Mouse (Mus musculus) CH12.LX (cell line): ENCODE measurements around the gene Col20a1. TPM values are rescaled to one million over a fixed set of nuclear protein-coding genes. Genes with fewer than 3 reads are reported as not detected.

Experiments used
- DNase-seq: peaks from one replicate; pipeline ENCODE4 v3.0.0-alpha.2; 2013; ENCODE audit errors: extremely low read depth
- H3K27ac ChIP-seq: 2 replicates; pipeline ENCODE4 v1.5.1; 2012; ENCODE audit warnings: low read depth, mild to moderate bottlenecking, control low read depth, moderate library complexity; ENCODE audit not compliant: insufficient read depth
- H3K27me3 ChIP-seq: replicated peaks from 2 replicates; pipeline ENCODE3; 2012; ENCODE audit warnings: inconsistent platforms
- H3K36me3 ChIP-seq, 2 experiments: replicated peaks in 1 of 2; 2 replicates each; pipeline versions ENCODE3 to v1.6.1; 2012; ENCODE audit warnings: inconsistent platforms in 1 of 2, low read length in 1 of 2, mild to moderate bottlenecking in 1 of 2, mixed read lengths in 1 of 2, moderate library complexity in 1 of 2; ENCODE audit not compliant: control insufficient read depth in 1 of 2, insufficient read depth in 1 of 2
- H3K4me1 ChIP-seq, 2 experiments: 2 replicates each; pipeline ENCODE4 v1.6.1; 2012; ENCODE audit warnings: inconsistent platforms in 1 of 2, moderate library complexity in 1 of 2; ENCODE audit not compliant: insufficient read depth in 2 of 2, control insufficient read depth in 1 of 2
- H3K4me2 ChIP-seq: 2 replicates; pipeline ENCODE4 v1.6.1; 2012; ENCODE audit warnings: low read depth, mild to moderate bottlenecking, control low read depth; ENCODE audit not compliant: poor library complexity, insufficient read depth, severe bottlenecking
- H3K4me3 ChIP-seq, 3 experiments: fragments of 150-350 bp in 1 of 3; sonication (generic) in 1 of 3; replicated peaks in 1 of 3; 2 replicates each; pipeline versions ENCODE3 to v1.5.1; 2011 to 2012; ENCODE audit warnings: low read depth in 2 of 3, low read length in 2 of 3, mild to moderate bottlenecking in 2 of 3, moderate library complexity in 2 of 3, control low read depth in 1 of 3, improper control_type of control experiment in 1 of 3, inconsistent platforms in 1 of 3, mixed read lengths in 1 of 3; ENCODE audit not compliant: poor library complexity in 1 of 3
- H3K79me2 ChIP-seq: replicated peaks from 2 replicates; pipeline ENCODE4 v1.6.1; 2012; ENCODE audit warnings: mild to moderate bottlenecking, moderate library complexity; ENCODE audit not compliant: control insufficient read depth, poor library complexity, insufficient read depth, severe bottlenecking; ENCODE audit errors: extremely low read depth
- H3K9ac ChIP-seq: 2 replicates; pipeline ENCODE4 v1.6.1; 2012; ENCODE audit warnings: low read depth, mild to moderate bottlenecking, control low read depth, moderate library complexity; ENCODE audit not compliant: insufficient read depth
- H3K9me3 ChIP-seq: replicated peaks from 2 replicates; pipeline ENCODE3; 2012; ENCODE audit warnings: low read length, inconsistent platforms, mixed read lengths
- BHLHE40 ChIP-seq: IDR thresholded peaks from 2 replicates; pipeline ENCODE4 v1.6.1; 2011; ENCODE audit warnings: mild to moderate bottlenecking, low read depth, low read length, improper control_type of control experiment
- CTCF ChIP-seq, 2 experiments: IDR thresholded peaks in 1 of 2; conservative IDR thresholded peaks in 1 of 2; 2 replicates each; pipeline ENCODE4 v1.5.1; 2011 to 2012; ENCODE audit warnings: low read depth in 2 of 2, low read length in 2 of 2, improper control_type of control experiment in 1 of 2, inconsistent platforms in 1 of 2, mild to moderate bottlenecking in 1 of 2, moderate library complexity in 1 of 2
- ELF1 ChIP-seq: IDR thresholded peaks from 2 replicates; pipeline ENCODE4 v1.6.1; 2014; ENCODE audit warnings: low read depth, mild to moderate bottlenecking, inconsistent platforms, low read length, improper control_type of control experiment
- GABPA ChIP-seq: IDR thresholded peaks from 2 replicates; pipeline ENCODE4 v1.6.1; 2012; ENCODE audit warnings: low read depth, low read length, improper control_type of control experiment, inconsistent platforms; ENCODE audit not compliant: insufficient replicate concordance
- JUN ChIP-seq: IDR thresholded peaks from 2 replicates; pipeline ENCODE4 v1.6.1; 2011; ENCODE audit warnings: low read depth, mild to moderate bottlenecking, low read length, improper control_type of control experiment, moderate library complexity; ENCODE audit not compliant: insufficient read depth
- JUND ChIP-seq: conservative IDR thresholded peaks from 2 replicates; pipeline ENCODE4 v1.6.1; 2011; ENCODE audit warnings: low read depth, low read length, improper control_type of control experiment
- MEF2A ChIP-seq: IDR thresholded peaks from 2 replicates; pipeline ENCODE4 v1.6.1; 2014; ENCODE audit warnings: low read depth, mild to moderate bottlenecking, inconsistent platforms, low read length, improper control_type of control experiment, borderline replicate concordance
- POLR2AphosphoS2 ChIP-seq: IDR thresholded peaks from 2 replicates; pipeline ENCODE4 v1.6.1; 2011; ENCODE audit warnings: low read depth, low read length, improper control_type of control experiment
- RAD21 ChIP-seq: IDR thresholded peaks from 2 replicates; pipeline ENCODE4 v1.6.1; 2011; ENCODE audit warnings: low read depth, mild to moderate bottlenecking, low read length, improper control_type of control experiment, moderate library complexity
- SIN3A ChIP-seq: IDR thresholded peaks from 2 replicates; pipeline ENCODE4 v1.6.1; 2012; ENCODE audit warnings: low read length, improper control_type of control experiment, inconsistent platforms
- SMC3 ChIP-seq: IDR thresholded peaks from 2 replicates; pipeline ENCODE4 v1.6.1; 2011; ENCODE audit warnings: low read depth, low read length, improper control_type of control experiment
- TBP ChIP-seq: conservative IDR thresholded peaks from 2 replicates; pipeline ENCODE4 v1.6.1; 2011; ENCODE audit warnings: low read depth, low read length, improper control_type of control experiment
- TCF12 ChIP-seq: IDR thresholded peaks from 2 replicates; pipeline ENCODE4 v1.6.1; 2014; ENCODE audit warnings: low read depth, mild to moderate bottlenecking, inconsistent platforms, low read length, improper control_type of control experiment
- USF1 ChIP-seq: IDR thresholded peaks from 2 replicates; pipeline ENCODE4 v1.6.1; 2014; ENCODE audit warnings: low read depth, mild to moderate bottlenecking, inconsistent platforms, low read length, improper control_type of control experiment
- ZC3H11A ChIP-seq: IDR thresholded peaks from 2 replicates; pipeline ENCODE4 v1.6.1; 2012; ENCODE audit warnings: low read depth, mild to moderate bottlenecking, inconsistent platforms, low read length, improper control_type of control experiment
- ZMIZ1 ChIP-seq: IDR thresholded peaks from 2 replicates; pipeline ENCODE4 v1.6.1; 2012; ENCODE audit warnings: low read depth, mild to moderate bottlenecking, inconsistent platforms, low read length, improper control_type of control experiment
- ZNF384 ChIP-seq: IDR thresholded peaks from 2 replicates; pipeline ENCODE4 v1.6.1; 2012; ENCODE audit warnings: low read depth, low read length, improper control_type of control experiment, inconsistent platforms
- dilution Hi-C: fragments of 300-500 bp; cut with MboI; formaldehyde crosslinking; loops from 2 replicates; pipeline ENCODE4 v1.14.3; 2020; ENCODE audit warnings: low sequenced_read_pairs; ENCODE audit not compliant: extremely low pct_unique_long_range_greater_than_20kb, extremely low pct_ligation_motif_present
- in situ Hi-C: fragments of 300-500 bp; cut with MboI; formaldehyde crosslinking; loops from 3 replicates; pipeline ENCODE4 v1.14.3; 2019; ENCODE audit warnings: low sequenced_read_pairs, low pct_ligation_motif_present, low pct_unique_long_range_greater_than_20kb, mixed read lengths
- polyA plus RNA-seq: library from polyadenylated mRNA; unstranded; fragments of >175 nt; gene quantifications from 2 replicates; pipeline ENCODE4 v1.2.1, GENCODE M21; 2012; ENCODE audit warnings: low read depth; ENCODE audit not compliant: insufficient read length
- total RNA-seq, 2 experiments: library from RNA; depleted of rRNA; stranded (reverse); fragments of 300-350 nt in 1 of 2; fragments of >200 nt in 1 of 2; gene quantifications; 2 replicates each; pipeline ENCODE4 v1.2.3; 2012 to 2014

Col20a1 gene
- total and polyA plus RNA-seq, 3 experiments: 0.52 to 2.2 (median 0.68) TPM

DNA sequence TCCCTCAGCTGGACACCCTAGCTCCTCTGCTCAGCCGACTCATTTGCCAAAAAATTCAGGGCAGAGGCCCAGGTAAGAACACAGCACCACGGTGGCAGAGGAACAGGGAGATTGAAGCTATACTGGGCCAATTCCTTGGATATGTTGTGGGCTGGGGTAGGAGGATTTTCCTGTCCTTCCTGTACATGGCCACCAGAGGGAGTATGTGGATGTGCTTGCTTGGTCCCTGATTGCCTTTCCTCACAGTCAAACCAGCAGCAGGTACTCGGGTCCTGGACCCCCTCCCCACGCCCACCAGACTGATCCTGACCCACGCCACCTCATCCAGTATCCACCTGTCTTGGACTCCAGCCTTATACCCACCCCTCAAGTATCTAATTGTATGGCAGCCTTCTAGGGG is 10.1 kb downstream of the Col20a1 start:
- no peaks in the 10 kb centered on the region for H3K4me1 ChIP-seq
- peak; percentile 35 for DNase-seq
- no peak overlapping the region for H3K4me3 ChIP-seq
- TF ChIP-seq JUN: no peak
- TF ChIP-seq SMC3: peak; percentile 86
- TF ChIP-seq BHLHE40: no peak
- TF ChIP-seq ZC3H11A: no peak
- peak; percentile 56 for TF ChIP-seq RAD21
- TF ChIP-seq CTCF (conservative IDR thresholded peaks at IDR 0.05 in 1 of 2, IDR thresholded peaks at IDR 0.05 in 1 of 2; ENCODE audit: low read depth in 2 of 2, low read length in 2 of 2): peak; percentile 71 to 80
- no peak for TF ChIP-seq TCF12
- H3K4me2 ChIP-seq: no peak overlapping the region
- no peak overlapping the region for H3K27ac ChIP-seq
- H3K36me3 ChIP-seq: no peaks in the 10 kb centered on the region
- no peaks in the 10 kb centered on the region for H3K27me3 ChIP-seq
- no peaks in the 10 kb centered on the region for H3K79me2 ChIP-seq
- in situ Hi-C loops (loop anchor here (5.0 kb wide), 1 partner anchor 61 kb away; no protein-coding TSS in a partner anchor), dilution Hi-C loops (no loop called here)
- no peaks in the 10 kb centered on the region for H3K9me3 ChIP-seq
- no peak overlapping the region for H3K9ac ChIP-seq

- Histone ChIP-seq H3K4me1 (no peaks in the 10 kb centered on the region), H3K79me2 (no peaks in the 10 kb centered on the region), H3K27ac (no peak overlapping the region), H3K27me3 (peaks cover 2% of the 10 kb centered on the region), H3K9me3 (no peaks in the 10 kb centered on the region), H3K9ac (no peak overlapping the region), H3K36me3 (no peaks in the 10 kb centered on the region), H3K4me2 (no peak overlapping the region), H3K4me3 (no peak overlapping the region)
- TF ChIP-seq BHLHE40 (no peak), TCF12 (no peak), JUND (no peak), ELF1 (no peak), SMC3 (no peak), SIN3A (no peak), ZC3H11A (no peak), TBP (no peak), MEF2A (no peak), RAD21 (no peak), POLR2AphosphoS2 (no peak), ZNF384 (no peak), ZMIZ1 (no peak), USF1 (no peak), GABPA (no peak)
- DNase-seq: no peak
- in situ Hi-C loops (loop anchor here (5.0 kb wide), 1 partner anchor 60 kb away; no protein-coding TSS in a partner anchor), dilution Hi-C loops (no loop called here)
Measured at GRCm38 (mm10) chr2:180996905-180997304, 10.6 kb downstream of the Col20a1 start.
